Mouse (Mus musculus): ENCODE measurements at regions not wholly inside any gene's neighbourhood (a gene's known extent, or its start where the extent isn't known, plus 50 kb on each side); places are given as distances from the start of the nearest gene placed in this dataset.
"Not testable (repeated sequence)": the region's sequence is repeated elsewhere in the genome, so short reads cannot be mapped to it uniquely, and the experiment has no call there.

- not testable (repeated sequence) for TF ChIP-seq CTCF (IDR thresholded peaks at IDR 0.05; ENCODE audit: borderline replicate concordance, insufficient read depth, low read depth, low read length); POLR2A (IDR thresholded peaks at IDR 0.05; ENCODE audit: borderline replicate concordance, insufficient read depth, low read length)
Observed at GRCm38 (mm10) chr14:53231142-53231541, 735.6 kb upstream of the Olfr1507 start.

Measured in cerebellum, adult 2 months (tissue).